Mouse (Mus musculus) embryonic facial prominence, embryonic 15.5 days (tissue): ENCODE measurements around the gene Maats1. TPM values are rescaled to one million over a fixed set of nuclear protein-coding genes. Genes with fewer than 3 reads are reported as not detected.

Source experiments
- ATAC-seq: fragments of 200-750 bp; cut with Nextera tagmentation; 2 replicates; pipeline ENCODE4 v1.8.0; 2017; ENCODE audit warnings: low read depth, moderate TSS enrichment; ENCODE audit not compliant: insufficient number of reproducible peaks, low FRiP score, low TSS enrichment
- H3K27ac ChIP-seq: fragments of 300-500 bp; sonication (generic); replicated peaks from 2 replicates; pipeline ENCODE4 v1.5.1; 2015; ENCODE audit warnings: mild to moderate bottlenecking, inconsistent platforms
- H3K27me3 ChIP-seq: fragments of 300-500 bp; sonication (generic); 2 replicates; pipeline ENCODE4 v1.6.1; 2015; ENCODE audit warnings: inconsistent platforms
- H3K36me3 ChIP-seq: fragments of 300-500 bp; sonication (generic); 2 replicates; pipeline ENCODE4 v1.6.1; 2015; ENCODE audit warnings: mild to moderate bottlenecking, inconsistent platforms
- H3K4me1 ChIP-seq: fragments of 300-500 bp; sonication (generic); 2 replicates; pipeline ENCODE4 v1.6.1; 2015; ENCODE audit warnings: inconsistent platforms
- H3K4me2 ChIP-seq: fragments of 300-500 bp; sonication (generic); replicated peaks from 2 replicates; pipeline ENCODE4 v1.6.1; 2015; ENCODE audit warnings: mild to moderate bottlenecking, inconsistent platforms
- H3K4me3 ChIP-seq: fragments of 300-500 bp; sonication (generic); replicated peaks from 2 replicates; pipeline ENCODE4 v1.5.1; 2015; ENCODE audit warnings: mild to moderate bottlenecking, inconsistent platforms
- H3K9ac ChIP-seq: fragments of 300-500 bp; sonication (generic); 2 replicates; pipeline ENCODE4 v1.6.1; 2015; ENCODE audit warnings: inconsistent platforms
- H3K9me3 ChIP-seq: fragments of 300-500 bp; sonication (generic); replicated peaks from 2 replicates; pipeline ENCODE4 v1.6.1; 2016; ENCODE audit warnings: inconsistent platforms
- WGBS: fragments of 180-500 bp; shearing (Covaris S2); methylation state at CpG from one replicate; pipeline ENCODE4 v1.1.7; 2015; 5-methylcytosine and 5-hydroxymethylcytosine counted together
- polyA plus RNA-seq: library from polyadenylated mRNA; unstranded; fragments of >200 nt; fragmentation: Nextera tagmentation; extraction: Ambion mirVana; gene quantifications from 2 replicates; pipeline ENCODE4 v1.2.1, GENCODE M21; 2015

Gene Maats1
- polyA plus RNA-seq, 1 experiment from 2014 or later = 4.2 TPM

GRCm38 (mm10) chr16:38359857-38360256, 17.9 kb upstream of the Maats1 start:
- H3K4me2 ChIP-seq = no peak overlapping the region
- no peak overlapping the region for H3K9ac ChIP-seq
- no peak overlapping the region for H3K4me3 ChIP-seq
- 71% methylated on average over 3 of the region's 3 CpGs for WGBS
- no peak overlapping the region for H3K27ac ChIP-seq
- no peak for ATAC-seq
- peaks cover 9% of the 10 kb centered on the region; the same call in 1 of the 2 replicates for H3K4me1 ChIP-seq
- H3K27me3 ChIP-seq = no peaks in the 10 kb centered on the region
- no peaks in the 10 kb centered on the region for H3K9me3 ChIP-seq
- no peaks in the 10 kb centered on the region for H3K36me3 ChIP-seq

DNA sequence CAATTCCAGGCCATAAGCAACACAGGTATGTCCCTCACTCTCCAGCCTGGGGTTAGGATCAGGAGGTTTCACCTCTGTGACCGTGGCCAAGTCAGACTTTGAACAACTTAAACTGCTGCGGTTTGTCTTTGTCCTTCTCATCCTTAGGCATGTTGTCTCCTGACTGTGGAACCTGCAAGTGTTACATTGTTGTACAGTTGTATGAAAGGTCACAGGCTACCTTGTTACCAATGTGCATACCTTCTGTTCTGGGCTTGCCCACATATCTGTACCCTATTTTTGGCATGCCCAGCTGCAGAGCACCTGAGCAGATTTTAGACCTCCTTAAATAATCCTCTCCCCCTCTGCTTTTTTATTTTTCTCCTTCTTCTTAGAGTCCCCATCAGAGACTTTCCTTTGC, 17.3 kb upstream of the Maats1 start:
- Histone ChIP-seq H3K27me3 (no peaks in the 10 kb centered on the region), H3K27ac (no peak overlapping the region), H3K36me3 (no peaks in the 10 kb centered on the region), H3K9me3 (no peaks in the 10 kb centered on the region), H3K4me3 (no peak overlapping the region), H3K4me1 (peaks cover 9% of the 10 kb centered on the region; the same call in 1 of the 2 replicates), H3K4me2 (no peak overlapping the region), H3K9ac (no peak overlapping the region)
- WGBS = 83% methylated on average over 2 of the region's 2 CpGs
- ATAC-seq = no peak

DNA sequence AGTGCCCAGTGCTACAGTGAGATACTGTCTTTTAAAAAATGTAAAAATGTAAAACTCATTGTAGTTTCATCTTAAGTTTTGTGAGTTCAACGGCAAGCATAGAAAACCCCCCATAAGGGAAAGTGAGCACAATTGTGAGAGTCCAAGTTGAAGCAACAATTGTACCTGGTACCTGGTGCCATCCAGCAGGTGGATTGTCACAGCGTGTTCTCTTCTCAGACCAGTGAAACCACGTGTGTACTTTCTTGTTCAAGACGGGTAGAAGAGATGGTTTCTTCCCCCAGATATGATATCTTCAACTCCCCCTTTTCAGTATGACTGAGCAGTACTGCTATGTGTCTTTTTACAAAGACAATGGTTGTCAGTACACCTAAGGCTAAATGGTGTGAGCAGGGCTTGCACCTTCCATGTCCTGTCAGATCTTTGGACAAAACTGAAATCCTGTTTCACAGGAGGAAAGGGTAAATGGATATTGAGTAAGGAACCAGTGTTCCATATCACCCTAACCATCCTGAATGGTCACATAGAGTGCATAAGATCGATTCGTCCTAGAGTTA, 16.4 kb upstream of the Maats1 start:
- Histone ChIP-seq H3K4me1 (peaks cover 9% of the 10 kb centered on the region; the same call in 1 of the 2 replicates), H3K36me3 (no peaks in the 10 kb centered on the region), H3K27ac (no peak overlapping the region), H3K27me3 (no peaks in the 10 kb centered on the region), H3K4me3 (no peak overlapping the region), H3K4me2 (no peak overlapping the region), H3K9me3 (no peaks in the 10 kb centered on the region), H3K9ac (no peak overlapping the region)
- ATAC-seq = no peak
- whole genome bisulfite sequencing = 86% methylated on average over 6 of the region's 6 CpGs

DNA sequence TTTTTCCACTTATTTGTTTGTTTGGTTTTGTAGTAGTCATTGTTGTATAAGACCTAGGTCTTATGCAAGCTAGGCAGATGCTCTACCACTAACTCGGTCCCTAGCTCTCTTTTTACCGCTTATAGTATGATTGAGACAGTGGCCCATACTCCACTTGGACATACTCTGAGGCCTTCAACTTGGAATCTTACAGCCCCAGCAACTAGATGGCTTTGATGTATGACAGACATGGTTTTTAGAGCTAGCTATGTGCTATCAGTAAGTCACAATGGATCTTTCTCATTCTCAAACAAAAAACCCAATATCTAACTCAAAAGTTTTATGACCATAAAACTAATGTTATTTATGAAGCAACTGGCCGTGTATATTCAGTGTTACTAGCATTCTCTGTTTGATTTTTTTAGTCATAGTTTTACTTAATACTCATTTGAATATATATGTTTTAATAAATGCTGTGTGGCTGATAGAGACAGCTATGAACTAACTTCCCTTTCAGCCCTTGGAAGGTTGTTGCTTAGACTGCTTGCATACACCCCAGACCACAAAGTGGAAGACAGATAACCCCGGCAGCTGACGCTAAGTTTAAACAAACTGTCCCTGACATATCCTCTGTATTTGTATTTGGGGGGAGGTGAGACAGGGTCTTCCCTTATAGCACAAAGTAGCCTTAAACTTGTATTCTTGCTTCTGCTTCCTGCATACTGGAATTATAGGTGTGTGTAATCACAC, 12.4 kb upstream of the Maats1 start:
- H3K27me3 ChIP-seq = no peaks in the 10 kb centered on the region
- no peaks in the 10 kb centered on the region for H3K9me3 ChIP-seq
- no peaks in the 10 kb centered on the region for H3K4me1 ChIP-seq
- no peak for ATAC-seq
- no peak overlapping the region for H3K27ac ChIP-seq
- H3K9ac ChIP-seq = no peak overlapping the region
- H3K36me3 ChIP-seq = peaks cover 26% of the 10 kb centered on the region
- H3K4me2 ChIP-seq = no peak overlapping the region
- no peak overlapping the region for H3K4me3 ChIP-seq
- 88% methylated on average over 5 of the region's 5 CpGs for WGBS

DNA sequence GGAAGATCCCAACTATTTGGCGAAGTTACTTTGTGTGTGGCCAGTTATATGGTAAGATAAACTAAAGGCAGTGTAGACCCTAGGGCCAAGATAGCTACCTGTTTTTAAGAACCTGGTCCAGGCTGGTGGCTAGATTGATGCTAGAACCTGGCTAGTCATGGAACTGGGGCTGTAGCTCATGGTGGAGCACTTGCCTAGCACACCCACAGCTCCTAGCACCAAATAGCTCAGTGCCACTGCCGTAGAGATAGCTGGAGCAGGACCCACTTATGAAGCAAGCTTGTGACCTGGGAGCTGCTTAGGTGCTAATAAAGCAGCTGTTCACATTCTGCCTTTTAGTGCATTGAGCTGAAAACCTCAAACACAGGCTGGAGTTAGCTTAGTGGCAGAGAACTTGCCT, 11.7 kb upstream of the Maats1 start:
- Histone ChIP-seq H3K27me3 (no peaks in the 10 kb centered on the region), H3K9ac (no peak overlapping the region), H3K9me3 (no peaks in the 10 kb centered on the region), H3K4me1 (no peaks in the 10 kb centered on the region), H3K27ac (no peak overlapping the region), H3K36me3 (peaks cover 26% of the 10 kb centered on the region), H3K4me2 (no peak overlapping the region), H3K4me3 (no peak overlapping the region)
- no peak for ATAC-seq
- 97% methylated on average over 2 of the region's 2 CpGs for WGBS

DNA sequence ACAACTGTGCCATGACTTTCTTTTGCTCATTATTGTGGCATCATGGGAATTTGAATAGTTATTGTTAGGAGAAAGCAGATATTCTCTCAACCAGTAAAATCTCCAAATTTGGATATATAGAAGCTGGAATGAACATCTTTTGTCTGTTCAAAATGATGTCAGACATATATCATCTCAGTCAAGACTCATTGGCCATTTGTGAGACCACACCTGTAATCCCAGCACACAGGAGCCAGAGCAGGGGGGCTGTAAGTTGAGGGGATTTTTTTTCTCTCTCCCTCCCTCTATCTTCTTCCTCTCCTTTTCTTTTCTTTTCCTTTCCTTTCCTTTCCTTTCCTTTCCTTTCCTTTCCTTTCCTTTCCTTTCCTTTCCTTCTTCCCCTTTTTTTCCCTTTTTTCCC, 10.9 kb upstream of the Maats1 start:
- H3K4me3 ChIP-seq = no peak overlapping the region
- H3K36me3 ChIP-seq = peaks cover 26% of the 10 kb centered on the region
- peaks cover 1% of the 10 kb centered on the region for H3K4me1 ChIP-seq
- H3K9ac ChIP-seq = no peak overlapping the region
- H3K9me3 ChIP-seq = no peaks in the 10 kb centered on the region
- H3K4me2 ChIP-seq = no peak overlapping the region
- H3K27me3 ChIP-seq = no peaks in the 10 kb centered on the region
- H3K27ac ChIP-seq = no peak overlapping the region
- no peak for ATAC-seq

GRCm38 (mm10) chr16:38352031-38352430, 10.1 kb upstream of the Maats1 start:
- Histone ChIP-seq H3K9me3 (no peaks in the 10 kb centered on the region), H3K27ac (no peak overlapping the region), H3K27me3 (no peaks in the 10 kb centered on the region), H3K4me3 (no peak overlapping the region), H3K9ac (no peak overlapping the region), H3K36me3 (peaks cover 26% of the 10 kb centered on the region), H3K4me2 (no peak overlapping the region), H3K4me1 (peaks cover 6% of the 10 kb centered on the region)
- ATAC-seq = no peak
- 83% methylated on average over 7 of the region's 7 CpGs for WGBS

GRCm38 (mm10) chr16:38350939-38351338, 9.0 kb upstream of the Maats1 start:
- Histone ChIP-seq H3K4me1 (peaks cover 6% of the 10 kb centered on the region), H3K27me3 (no peaks in the 10 kb centered on the region), H3K9ac (no peak overlapping the region), H3K4me3 (no peak overlapping the region), H3K9me3 (no peaks in the 10 kb centered on the region), H3K27ac (no peak overlapping the region), H3K4me2 (no peak overlapping the region), H3K36me3 (peaks cover 26% of the 10 kb centered on the region)
- no peak for ATAC-seq
- WGBS = 72% methylated on average over 6 of the region's 6 CpGs

DNA sequence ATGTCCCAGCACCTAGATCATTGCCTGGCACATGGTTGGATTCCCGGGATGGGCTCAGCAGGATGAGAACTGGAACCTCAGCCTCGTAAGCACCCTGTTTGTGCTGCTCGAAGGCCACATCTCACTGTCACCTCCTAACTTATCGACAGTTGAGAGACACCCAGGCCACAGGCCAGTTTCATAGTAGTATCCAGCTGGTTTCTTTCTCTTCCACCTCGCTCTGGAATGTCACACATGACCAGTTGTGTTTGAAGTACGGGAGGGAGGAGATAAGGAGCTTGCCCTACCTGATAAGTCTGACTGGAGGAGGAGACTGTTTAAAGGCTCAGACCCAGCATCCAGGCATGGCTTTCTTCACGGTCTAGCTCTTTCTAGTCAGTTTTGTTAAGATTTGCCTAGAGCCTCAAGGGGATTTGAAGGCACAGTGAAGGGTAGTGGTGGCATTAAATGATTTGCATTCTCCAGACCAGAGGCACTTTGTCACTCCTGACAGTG, 8.5 kb upstream of the Maats1 start:
- peaks cover 6% of the 10 kb centered on the region for H3K4me1 ChIP-seq
- H3K4me2 ChIP-seq = no peak overlapping the region
- ATAC-seq = no peak
- peaks cover 26% of the 10 kb centered on the region for H3K36me3 ChIP-seq
- no peaks in the 10 kb centered on the region for H3K9me3 ChIP-seq
- no peaks in the 10 kb centered on the region for H3K27me3 ChIP-seq
- WGBS = 82% methylated on average over 7 of the region's 7 CpGs
- H3K4me3 ChIP-seq = no peak overlapping the region
- no peak overlapping the region for H3K9ac ChIP-seq
- no peak overlapping the region for H3K27ac ChIP-seq

DNA sequence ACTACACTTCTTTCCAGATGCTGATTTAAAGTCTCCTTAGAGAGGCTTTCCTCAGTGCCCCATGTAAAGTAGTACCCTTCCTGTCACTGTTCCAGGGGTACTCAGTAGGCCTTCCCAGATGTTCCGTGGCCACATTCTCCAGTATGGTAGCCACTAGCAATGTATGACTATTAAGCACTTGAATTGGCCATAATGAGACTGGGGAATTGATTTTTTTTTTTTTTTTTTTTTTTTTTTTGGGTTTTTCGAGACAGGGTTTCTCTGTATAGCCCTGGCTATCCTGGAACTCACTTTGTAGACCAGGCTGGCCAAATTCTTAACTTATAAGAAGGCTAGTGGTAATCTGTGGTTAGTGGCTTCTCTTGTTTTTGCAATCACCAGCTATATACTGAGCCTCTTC, 7.9 kb upstream of the Maats1 start:
- H3K4me2 ChIP-seq = no peak overlapping the region
- H3K36me3 ChIP-seq = peaks cover 26% of the 10 kb centered on the region
- no peak overlapping the region for H3K4me3 ChIP-seq
- no peaks in the 10 kb centered on the region for H3K27me3 ChIP-seq
- no peak for ATAC-seq
- no peak overlapping the region for H3K27ac ChIP-seq
- 87% methylated on average over 2 of the region's 2 CpGs for WGBS
- H3K9ac ChIP-seq = no peak overlapping the region
- H3K4me1 ChIP-seq = peaks cover 6% of the 10 kb centered on the region
- no peaks in the 10 kb centered on the region for H3K9me3 ChIP-seq

DNA sequence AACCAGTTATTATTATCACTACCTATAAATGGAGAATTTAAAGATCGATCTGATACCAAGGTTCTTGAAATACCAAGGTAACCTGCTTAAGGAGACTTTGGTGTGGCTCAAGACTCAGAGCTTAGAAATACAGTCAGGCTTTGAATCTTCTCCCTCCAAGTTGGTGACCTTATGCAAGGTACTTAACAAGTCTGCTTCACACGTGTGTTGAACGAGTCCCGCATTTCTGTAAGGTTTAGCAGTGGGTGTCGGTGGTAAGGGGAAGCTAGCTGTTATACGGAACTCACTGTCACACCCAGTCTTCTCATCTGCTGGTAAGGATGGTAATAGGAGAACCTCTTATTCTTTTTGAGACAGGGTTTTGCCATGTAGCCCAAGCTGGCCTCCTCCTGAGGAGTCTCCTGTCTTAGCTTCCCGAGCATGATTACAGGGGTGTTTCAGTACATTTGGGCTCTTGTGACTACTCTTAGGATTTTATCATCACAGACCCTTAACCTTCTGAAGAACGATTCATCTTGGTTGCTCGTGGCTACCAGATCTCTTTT, 6.3 kb upstream of the Maats1 start:
- Histone ChIP-seq H3K4me2 (no peak overlapping the region), H3K9me3 (no peaks in the 10 kb centered on the region), H3K9ac (no peak overlapping the region), H3K27me3 (no peaks in the 10 kb centered on the region), H3K4me3 (no peak overlapping the region), H3K36me3 (peaks cover 26% of the 10 kb centered on the region), H3K27ac (no peak overlapping the region), H3K4me1 (peaks cover 6% of the 10 kb centered on the region)
- WGBS = 88% methylated on average over 9 of the region's 9 CpGs
- ATAC-seq = no peak
